Mouse (Mus musculus) cerebellum, adult 8-10 months (tissue): ENCODE results near the gene Fasn.
"Not testable (repeated sequence)": the region's sequence is repeated elsewhere in the genome, so short reads cannot be mapped to it uniquely, and the experiment has no call there.

Source experiments
- DNase-seq: peaks from one replicate; pipeline ENCODE4 v3.0.0; 2022

The Fasn gene

DNA sequence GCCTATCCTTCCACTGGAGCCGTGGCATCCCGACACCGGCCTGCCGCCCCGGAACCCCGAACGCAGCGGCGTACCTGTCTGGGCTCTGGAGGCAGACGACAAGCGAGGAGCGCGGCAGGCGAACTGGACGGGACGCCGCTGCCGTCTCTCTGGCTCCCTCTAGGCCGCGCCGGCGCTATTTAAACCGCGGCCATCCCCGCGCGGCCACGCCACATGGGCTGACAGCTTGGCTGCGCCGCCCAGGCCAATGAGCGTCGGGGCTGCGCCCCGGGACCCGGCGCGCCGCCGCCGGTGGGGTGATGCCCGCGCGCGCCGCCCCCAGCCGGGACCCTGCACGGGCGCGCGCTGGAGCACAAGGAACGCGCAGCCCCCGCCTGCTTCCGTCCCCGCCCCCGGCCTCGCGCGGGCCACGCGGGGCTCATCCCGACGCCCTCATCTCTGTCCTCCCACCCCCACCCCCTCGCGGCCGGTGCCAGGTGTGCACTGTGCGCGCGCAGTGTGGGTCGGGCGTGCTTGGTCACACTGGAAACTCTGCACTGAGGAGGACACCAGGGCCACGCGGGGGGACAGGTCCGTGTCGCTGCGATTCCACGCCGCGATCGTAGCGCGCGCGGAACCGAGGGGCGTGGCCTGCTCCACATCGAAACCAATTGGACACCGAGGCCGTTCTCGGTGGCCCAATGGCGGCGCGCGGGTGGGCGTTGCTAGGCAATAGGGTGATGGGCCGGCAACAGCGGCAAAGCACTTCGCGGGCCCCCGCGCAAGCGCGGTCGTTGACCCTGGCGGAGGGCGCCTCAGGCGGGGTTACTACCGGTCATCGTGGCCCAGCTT, at the start of gene Fasn:
Fasn (minus strand) TSS at position 592 of the 831 bp plus-strand sequence.
- peak; percentile 97 for DNase-seq

DNA sequence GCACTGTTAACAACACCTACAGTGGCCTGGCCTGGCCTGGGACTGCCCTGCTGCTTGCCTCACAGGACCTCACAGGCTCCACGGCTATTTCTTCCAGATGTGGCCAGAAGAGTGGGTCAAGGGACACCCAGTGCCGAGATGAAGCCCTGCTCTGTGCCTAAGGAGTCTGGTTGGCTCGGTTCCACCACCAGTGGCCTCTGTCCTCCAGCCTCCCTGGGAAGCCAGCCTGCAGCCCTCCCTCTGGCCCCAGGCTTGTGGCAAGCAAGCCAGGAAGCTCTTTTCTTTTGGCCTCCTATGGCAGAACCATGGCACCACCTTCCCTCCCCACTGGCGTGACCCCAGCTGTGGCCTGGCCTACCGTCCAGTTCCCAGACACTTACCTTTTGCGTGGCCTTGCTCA, 48.9 kb upstream of the Fasn start:
- no peak for DNase-seq

DNA sequence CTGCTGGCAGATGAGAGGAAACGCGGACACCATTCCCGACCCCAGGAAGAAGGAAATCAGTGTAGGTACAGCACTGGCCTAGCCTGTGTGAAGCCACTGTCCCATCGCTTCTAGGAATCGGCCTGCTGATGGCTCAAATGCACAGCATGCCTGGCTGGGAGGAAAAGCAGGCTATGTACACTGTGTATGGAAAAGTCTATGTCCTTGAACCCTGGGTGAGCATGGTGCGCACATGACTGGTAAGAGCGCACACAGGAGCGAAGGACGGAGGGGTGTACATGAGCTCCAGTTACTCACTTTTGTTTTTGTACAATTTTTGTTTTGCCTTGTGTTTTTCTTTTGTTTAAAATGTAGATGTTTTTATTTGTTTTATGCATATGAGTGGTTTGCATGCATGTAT, 47.2 kb upstream of the Fasn start:
- DNase-seq: no peak

DNA sequence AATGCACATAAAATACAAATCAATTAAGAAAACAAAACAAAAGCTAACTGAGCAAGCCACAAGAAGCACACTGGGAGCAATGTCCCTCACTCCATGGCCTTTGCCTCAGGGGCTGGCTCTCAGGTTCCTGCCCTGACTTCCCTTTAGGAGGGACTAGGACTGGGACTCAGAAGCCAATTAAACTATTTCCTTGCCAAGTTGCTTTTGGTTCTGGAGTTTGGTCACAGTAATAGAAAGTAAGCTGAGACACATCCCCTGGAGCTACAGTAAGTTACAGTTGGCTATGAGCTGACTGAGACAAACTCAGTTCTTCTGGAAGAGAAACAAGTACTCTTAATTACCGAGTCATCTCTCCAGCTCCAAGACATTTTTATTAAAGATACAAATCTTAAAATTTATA, 41.5 kb upstream of the Fasn start:
- no peak for DNase-seq

DNA sequence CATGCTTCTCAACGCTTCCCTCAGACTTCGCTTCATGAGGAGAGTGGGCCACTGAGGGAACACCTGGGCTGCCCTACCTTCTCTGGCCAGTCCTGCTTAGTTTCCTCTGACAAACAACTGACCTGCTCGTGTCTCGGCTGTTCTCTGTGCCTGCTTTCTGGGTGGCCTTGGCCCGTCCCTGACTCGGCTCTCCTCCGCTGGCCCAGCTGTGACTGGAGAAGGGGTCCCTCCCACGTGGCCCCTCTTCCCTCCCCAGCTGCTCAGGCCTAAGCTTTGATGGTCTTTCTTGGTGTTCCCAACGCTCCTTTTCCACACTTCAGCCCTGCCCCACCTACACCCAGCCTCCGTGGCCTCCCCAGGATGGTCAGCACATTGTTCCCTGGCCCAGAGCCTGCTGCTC, 38.5 kb upstream of the Fasn start:
- DNase-seq: no peak

DNA sequence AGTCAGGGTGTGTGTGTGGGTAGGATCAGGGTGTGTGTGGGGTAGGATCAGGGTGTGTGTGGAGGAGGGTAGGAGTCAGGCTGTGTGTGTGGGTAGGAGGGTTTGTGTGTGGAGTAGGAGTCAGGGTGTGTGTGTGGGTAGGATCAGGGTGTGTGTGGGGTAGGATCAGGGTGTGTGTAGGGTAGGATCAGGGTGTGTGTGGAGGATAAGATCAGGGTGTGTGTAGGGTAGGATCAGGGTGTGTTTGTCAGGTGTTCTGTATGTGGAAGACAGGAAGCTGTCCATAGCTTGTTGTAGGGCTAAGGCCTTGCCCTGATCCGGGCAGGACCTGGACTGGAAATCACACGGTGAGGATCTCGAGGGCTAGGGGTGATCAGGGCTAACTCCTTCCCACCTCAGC, 31.6 kb upstream of the Fasn start:
- DNase-seq: not testable (repeated sequence)

DNA sequence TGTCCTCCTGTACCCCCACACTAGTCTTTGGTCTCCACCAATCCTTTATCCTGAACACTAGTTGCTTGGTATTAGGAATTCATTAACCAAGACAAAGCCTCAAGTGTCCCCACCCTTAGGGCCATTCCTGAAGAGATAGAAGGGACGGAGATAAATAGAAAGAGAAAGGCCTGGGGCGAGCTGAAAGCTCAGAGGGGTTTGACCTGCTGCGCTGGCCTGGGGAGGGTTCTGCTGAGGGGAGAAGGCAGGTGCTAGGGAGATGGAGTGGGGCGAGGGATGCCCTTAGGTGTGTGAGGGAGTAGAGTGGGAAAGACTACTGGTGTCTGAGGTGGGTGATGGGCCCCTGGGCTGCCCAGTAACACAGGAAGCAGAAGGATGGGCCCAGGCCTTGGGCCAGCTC, 29.4 kb upstream of the Fasn start:
- DNase-seq: no peak

DNA sequence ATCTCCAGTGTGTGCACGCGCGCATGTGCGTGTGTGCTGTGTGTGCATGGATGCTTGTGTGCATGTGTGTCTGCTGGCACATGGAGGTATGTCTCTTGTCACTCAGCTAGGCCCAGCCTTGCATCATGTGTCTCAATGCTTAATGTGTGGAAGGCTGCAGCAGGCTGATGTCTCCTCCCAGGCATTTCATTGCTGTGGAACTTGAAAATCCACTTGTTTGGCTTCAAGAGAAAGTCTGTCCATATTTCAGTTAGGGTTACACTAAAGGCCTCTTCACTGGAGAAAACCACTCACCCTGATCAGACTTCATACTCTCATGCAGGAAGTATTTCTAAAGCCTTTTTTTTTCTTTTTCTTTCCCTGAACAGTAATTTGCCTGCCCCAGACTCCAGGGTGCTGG, 28.8 kb upstream of the Fasn start:
- DNase-seq: no peak

DNA sequence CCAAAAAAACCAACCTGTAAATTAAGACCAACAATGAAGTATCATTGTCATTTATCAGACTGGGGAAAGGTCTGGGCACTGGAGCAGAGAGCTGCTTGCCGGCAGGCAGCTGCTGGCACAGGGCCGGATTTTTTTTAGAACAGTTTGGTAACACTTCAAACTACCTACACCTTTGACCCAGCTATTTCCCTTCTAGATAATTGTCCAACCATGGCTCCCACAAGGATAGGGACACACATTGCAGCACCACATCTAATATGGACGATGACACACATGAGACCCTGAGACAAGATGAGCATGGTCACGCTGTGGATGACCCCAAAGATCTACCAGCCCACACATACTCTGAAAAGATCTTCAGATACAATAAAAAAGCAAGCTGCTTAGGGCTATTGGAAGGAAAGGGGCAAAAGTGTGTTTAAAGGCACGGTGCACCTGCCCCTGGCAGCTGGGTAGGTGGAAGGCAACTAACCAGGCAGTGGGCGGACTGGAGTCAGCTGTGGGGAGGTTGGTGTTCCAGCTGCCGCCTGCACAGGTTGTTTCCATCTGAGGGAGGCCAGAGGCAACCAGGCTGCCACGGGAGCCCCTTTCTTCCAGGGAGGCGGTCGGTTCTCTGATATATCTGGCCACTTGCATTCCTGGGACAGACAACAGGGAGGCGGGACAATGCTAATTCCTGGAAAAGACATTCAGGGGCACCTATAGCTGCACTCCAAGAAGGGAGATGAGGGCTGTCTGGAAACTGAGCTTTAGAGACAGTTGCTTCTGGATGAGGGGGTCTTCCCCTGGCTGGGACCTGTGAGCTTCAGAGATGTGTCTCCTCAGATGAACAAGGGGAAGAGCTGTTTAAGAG, 28.0 kb upstream of the Fasn start:
- DNase-seq: no peak

DNA sequence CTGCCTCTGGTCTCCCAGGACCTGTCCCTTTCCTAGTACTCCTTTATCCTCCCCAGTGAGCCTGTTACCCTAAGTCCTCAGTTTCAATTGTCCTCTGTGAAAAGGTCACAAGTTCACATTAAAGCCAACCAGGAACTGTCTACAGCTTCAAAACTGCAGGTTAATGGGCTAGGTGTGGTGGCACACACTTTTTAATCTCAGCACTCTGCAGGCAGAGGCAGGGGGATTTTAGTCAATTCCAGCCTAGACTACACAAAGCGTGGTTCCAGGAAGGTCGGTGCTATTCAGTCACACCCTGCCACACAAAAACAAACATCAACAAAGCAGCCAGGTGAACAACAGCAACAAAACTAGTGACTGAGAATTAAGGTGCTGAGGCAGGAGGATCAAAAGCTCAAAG, 27.2 kb upstream of the Fasn start:
- no peak for DNase-seq

DNA sequence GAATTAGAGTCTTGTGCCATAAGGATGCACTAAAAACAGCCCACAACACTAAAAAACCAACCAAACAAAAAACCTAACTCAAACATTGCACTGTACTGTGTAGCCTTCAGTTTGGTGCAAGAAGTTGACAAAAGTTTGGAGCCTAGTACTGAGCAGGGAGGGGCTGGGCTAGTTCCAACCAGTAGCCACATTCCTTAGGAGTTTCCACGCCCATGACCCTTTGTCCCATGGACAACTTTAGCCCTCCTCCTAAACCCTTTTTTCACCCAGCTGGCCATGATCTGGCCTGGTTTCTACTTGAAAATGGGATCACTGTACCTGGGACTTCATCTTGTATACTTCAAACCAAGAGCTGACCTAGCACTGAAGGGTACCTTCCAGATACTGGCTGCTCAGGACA, 26.8 kb upstream of the Fasn start:
- DNase-seq: no peak

DNA sequence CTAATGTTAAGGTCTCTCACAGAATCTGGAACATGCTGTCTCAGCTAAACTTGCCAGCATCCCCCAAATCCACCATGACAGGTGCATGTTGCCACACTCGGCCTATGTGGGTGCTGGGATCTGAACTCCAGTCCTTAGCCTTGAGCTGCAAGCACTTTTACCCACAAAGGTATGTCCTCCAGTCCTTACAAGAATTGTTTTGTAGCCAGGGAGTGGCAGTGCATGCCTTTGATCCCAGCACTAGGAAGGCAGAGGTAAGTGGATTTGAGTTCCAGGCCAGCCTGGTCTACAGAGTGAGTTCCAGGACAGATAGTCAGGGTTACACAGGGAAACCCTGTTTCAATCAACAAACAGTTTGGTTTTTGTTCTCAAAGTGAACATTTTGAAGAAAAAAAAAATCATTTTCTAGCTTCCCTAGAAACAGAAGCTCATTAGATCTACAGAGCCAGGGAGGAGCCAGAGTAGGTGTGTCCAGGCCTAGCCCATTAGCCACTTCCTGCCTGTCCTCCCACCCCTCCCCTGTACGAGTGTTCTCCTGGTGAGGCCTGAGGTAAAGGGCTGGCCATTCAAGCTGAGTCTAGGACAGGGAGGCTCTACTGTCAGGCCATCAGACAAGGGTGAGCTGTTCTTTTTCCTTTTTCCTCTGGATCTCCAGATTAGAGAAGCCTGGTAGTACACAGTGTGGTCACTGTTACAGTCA, 26.1 kb upstream of the Fasn start:
- no peak for DNase-seq

DNA sequence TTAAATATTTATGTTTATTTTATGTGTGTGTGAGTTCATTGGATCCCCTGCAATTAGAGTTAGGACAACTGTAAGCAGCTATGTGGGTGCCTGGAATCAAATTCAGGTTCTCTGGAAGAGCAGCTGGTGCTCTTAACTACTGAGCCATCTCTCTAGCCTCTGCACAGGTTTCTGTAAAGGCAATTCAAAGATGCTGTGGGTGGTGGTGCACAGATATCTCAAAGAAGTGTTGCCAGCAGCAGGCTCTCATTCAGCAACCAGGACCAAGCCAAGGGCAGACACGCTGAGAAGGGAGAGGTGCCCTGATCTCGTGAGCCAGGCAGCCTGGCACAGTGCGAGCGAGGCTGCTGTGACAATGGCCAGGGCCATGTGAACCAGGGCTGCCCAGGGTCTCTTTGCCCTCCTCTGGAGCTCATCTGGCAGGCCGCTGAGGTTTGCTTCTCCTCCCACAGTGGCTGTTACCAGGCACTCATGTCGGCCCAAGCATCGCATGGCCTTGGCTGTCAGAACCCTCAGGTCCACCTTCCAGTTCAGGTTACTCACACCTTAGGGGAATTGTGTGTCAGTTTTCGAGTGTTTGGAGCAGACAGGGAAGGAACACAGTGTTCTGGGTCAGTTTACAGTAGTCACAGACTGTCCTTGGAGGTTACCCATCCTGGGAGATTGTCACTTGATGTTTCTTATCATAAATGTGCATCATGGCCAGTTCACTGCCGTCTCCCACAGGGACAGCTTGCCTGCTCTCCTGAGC, 22.6 kb upstream of the Fasn start:
- no peak for DNase-seq

DNA sequence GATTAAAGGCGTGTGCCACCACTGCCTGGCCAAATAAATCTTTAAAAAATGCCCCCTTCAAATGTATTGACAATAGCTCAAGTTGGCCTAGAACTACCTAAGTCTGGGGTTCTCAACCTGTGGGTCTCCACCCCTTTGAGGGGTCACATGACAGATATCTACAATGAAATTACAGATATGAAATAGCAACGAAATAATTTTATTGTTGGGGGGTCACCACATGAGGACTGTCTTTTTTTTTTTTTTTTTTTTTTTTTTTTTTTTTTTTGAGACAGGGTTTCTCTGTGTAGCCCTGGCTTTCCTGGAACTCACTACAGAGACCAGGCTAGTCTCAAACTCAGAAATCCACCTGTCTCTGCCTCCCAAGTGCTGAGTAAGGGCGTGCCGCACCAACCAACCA, 20.0 kb upstream of the Fasn start:
- DNase-seq: no peak

DNA sequence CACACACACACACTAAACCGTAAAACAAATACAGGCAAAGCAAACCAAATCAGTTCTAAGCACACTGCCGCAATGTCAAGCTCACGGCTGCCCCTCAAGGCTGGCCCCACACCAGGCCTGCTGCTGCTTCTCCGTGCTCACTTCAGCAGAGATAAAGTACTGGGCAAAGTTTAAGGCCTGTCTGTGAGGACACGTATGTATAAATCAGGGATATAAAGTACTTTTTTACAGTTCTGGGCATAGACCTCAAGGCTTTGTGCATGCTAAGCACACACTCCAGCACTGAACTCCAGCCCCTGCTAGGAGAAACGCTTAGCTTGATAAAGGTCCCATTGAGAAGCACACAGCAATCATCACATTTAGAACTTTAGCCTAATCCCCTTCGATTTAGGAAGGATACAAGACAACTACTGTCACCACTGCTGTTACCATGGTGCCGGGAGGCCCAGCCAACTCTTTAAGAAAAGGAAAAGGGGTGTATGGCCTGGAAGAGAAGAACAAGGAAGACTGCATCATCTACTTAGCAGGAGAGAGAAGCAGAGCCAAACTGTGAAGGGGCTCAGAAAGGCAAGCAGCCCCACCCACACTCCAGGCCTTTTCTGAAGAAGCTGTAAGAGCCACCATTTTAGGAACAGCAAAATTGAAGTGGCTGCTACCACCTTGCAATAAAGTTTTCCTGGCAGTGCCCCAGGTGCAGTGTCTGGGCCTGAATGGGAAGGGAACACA, 9.4 kb upstream of the Fasn start:
- DNase-seq: no peak

DNA sequence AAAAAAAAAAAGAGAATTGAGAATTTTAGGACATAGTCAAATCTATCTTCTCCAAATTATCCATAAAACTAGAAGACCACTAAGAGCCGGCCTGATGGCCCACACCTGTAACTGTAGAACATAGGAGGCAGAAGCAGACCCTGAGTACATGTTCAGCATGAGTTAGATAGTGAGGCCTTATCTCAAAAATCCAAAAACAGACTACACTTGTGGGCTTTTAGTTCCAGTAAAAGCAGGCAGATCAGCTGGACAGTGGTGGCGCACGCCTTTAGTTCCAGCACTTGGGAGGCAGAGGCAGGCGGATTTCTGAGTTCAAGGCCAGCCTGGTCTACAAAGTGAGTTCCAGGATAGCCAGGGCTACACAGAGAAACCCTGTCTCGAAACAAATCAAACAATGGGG, 8.6 kb upstream of the Fasn start:
- not testable (repeated sequence) for DNase-seq

DNA sequence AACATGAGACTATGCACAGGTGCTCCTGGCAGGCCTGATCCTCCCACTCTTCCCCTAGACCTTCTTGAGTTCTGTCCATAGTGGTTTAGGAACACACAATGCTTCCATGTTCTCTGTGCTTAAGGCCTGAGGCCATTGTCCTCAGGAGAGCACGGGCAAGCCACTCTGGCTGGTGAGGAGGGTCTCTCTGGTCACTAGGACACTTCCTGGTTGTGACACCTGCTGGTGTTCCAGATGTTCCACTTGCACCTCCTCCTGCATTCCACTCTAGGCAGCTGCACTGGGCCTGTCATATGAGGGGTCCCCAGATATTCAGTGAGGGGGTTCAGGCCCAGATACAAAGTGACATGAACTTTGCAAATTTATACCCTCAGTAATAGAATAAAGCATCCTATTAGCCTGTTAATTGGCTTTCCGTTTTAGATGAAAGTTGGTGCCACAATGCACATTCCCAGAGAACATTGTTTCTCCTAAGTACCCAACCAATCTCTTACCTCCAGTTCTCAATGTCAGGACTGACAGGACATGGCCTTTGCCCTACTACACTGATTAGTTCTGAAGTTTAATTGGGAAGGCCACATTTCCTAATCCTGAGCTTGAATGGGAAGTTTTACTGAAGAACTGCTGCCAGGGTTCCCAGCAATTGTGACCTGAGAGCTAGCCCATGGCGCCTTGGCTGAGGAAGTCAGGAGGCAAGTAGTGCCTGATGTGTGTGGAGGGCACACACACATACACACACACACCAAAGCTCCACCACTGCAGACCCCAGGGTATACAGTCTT, 7.5 kb upstream of the Fasn start:
- DNase-seq: no peak

DNA sequence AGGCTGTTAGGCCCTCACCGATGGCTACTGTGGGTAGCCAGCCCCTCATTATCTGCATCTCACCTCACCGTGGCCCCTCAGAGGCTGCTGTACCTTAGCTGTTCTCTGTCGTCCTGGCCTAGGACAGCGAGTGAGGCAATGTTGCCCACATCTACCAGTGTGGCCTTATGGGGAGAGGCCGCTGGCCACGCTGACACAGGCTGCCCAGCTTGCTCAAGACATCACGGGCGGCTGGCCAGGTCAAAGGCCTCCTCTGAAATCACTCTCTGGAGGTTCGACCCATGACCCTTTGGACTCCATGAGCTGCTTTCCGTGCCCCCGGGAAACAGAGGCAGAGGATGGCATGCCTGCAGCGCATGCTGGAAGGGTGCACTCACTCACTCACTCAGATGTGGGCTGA, 6.3 kb upstream of the Fasn start:
- DNase-seq: no peak

DNA sequence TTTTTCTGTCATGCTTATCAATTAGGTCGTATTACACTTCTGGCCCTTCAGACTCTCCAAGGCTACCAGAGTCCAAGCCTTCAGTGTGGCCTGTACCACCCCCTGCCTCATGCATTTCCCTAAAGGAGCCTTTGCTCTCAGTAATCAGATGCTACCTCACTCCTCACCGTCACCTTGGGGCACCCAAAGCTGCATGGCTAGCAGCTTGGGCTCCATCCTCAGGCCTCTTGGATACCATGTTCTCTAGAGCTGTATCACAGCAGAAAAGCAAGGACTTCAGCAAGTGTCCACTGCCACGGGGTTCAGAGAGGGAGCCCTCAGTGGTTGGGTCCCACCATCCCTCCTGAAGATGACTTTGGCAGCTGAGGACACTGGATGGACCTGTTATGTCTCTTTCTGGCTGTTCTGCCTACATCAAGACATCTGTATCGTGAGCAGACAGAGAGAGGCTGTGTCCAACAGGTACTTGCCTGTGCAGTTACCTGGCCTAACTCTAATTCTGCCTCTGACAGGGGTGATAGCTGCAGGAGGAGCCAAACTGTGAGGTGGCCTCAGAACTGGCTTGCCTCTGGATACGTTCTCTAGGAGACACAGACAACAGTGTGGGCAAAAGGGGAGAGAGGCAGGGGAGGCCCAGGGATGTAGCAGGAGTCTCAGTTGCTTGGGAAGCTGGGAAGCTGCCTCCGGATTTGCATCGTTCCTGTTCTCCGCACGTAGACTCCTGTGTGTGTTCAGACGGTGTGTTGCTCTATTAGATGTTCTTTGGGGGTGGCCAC, 5.6 kb upstream of the Fasn start:
- DNase-seq: no peak

DNA sequence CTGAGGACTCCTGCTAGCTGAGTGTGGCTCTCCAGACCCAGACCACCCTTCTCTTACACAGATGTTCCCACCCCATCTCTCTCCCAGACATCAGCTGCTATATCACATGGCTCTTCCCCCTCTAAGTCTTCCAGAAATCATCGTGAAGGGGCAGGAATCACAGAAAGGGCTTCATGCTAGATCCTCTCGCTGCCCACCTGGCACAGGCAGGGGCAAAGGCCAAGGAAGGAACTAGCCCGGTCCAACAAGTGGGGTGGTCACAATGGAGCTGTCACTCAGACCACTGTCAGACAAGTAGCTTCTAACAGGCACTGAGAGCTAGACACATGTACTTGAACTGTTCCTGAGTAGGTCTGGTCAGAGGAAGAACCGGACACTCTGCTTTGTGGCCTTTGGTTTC, 4.1 kb upstream of the Fasn start:
- no peak for DNase-seq
